Mouse (Mus musculus): ENCODE data around the gene Hist2h2aa1.
"Not testable (repeated sequence)": the region's sequence is repeated elsewhere in the genome, so short reads cannot be mapped to it uniquely, and the experiment has no call there.

Hist2h2aa1 gene

DNA sequence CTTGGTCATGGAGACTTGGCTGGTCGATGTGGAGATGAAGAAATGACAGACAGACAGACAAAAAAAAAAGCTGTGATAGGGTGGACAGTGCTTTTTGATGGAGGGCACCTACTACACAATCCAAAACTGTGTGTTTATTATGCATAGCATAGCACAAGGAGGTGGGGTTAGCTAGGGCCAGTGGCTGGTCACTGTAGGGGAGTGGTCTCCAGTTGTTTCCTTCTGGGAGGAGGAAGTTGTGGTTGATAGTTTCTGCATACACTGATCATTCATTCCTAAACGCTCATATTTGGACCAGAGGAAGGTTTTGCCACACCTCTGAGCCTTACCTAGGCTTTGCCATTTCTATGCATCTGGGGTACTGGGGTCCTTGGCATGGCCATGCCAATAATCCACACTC is 14.9 kb upstream of the Hist2h2aa1 start:
- DNase-seq (ENCODE audit: low read depth) = no peak

DNA sequence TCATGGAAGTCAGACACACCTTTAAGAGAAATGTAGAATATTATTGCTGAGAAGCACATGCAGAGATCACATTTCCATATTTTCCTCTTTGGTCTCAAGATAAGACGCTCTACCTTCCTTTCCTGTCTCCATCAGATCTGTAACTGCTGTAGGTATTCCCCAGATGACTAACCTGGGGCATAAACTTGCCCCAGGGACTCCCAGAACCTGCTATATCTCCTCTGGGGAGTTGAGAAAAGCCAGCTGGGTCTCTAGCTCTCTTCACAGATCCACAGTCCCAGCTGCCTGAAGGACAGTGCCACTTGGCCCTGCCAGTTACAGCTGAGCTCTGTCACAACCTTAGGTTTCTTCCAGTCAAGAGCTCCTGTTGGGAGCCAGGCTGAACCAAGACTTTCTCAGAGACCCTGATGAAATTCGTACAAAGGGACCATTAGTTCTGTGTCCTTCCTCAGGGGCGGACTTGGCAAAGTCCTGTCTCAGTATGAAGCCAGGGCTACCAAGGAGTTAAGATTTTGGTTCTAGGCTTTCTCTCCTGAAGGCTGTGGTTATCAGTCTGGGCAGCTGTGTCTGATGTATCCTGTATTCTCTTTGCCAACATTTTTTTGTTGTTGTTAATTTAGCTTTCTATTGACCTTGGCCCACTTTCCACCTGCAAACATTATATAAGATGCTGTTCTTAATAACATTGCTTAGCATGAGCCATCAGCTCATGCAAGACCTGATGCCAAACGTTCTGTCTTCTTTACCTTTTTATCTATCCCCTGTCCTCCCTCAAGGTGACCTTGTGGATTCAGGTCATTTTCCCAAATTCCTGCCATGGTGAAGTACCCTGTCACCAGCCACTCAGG is 14.2 kb upstream of the Hist2h2aa1 start:
- DNase-seq (ENCODE audit: low read depth) = no peak

GRCm38 (mm10) chr3:96231758-96232120 is 13.6 kb upstream of the Hist2h2aa1 start:
- no peak for DNase-seq (ENCODE audit: low read depth)

DNA sequence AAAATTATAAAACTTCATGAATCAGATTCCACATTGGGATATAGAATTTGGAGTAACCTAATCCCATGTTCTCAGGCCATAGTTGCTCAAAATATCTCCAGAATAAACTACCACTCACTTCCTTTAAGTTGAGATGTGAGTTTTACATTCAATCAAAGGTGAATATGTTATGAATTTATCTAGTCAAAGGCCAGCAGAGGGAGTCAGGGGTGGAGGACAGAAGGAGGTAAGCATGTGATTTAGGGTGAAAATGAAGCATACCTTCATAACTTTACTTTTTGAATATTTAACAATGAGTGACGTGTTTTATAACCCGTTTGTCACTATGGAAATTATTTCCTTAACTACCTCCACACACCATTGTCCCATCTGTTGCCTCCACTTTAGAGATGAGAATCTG is 10.4 kb upstream of the Hist2h2aa1 start:
- no peak for DNase-seq (ENCODE audit: low read depth)

- no peak for DNase-seq (ENCODE audit: low read depth)
Observed at GRCm38 (mm10) chr3:96235836-96236235, 9.5 kb upstream of the Hist2h2aa1 start.

DNA sequence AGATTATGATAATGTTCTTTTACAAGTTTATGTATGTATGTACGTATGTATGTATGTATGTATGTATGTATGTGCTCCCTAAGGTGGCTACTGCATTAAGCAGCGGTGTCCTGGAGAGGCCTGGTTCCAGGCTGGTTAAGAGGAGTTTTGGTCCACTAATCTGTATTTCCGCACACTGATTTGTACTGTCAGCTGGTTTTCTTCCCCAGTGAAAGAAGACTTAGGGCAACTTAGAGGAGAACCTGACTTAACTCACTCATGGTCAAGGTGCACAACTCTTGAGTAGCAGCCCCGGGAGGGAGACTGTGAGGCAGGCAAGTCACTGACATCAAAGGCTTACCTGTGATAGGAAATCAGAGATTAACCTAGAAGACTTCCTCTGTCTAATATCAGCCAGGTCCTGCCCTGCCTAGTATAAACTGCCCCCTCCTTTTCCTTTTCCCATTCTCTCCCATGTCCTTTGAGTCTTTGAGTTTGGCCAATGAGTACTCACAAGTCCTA is 8.4 kb upstream of the Hist2h2aa1 start:
- DNase-seq (ENCODE audit: low read depth) = no peak

- DNase-seq (ENCODE audit: low read depth) = peak; percentile 38
Observed at GRCm38 (mm10) chr3:96237335-96237903, 7.9 kb upstream of the Hist2h2aa1 start.

- DNase-seq (ENCODE audit: low read depth) = peak; percentile 57
Observed at GRCm38 (mm10) chr3:96237904-96238511, 7.3 kb upstream of the Hist2h2aa1 start.

GRCm38 (mm10) chr3:96238954-96239793 is 6.1 kb upstream of the Hist2h2aa1 start, which contains the start of gene Hist2h3c2:
Gene Hist2h3c2, minus strand, starts transcription at chr3:96239127.
- not testable (repeated sequence) for DNase-seq (ENCODE audit: low read depth)

- DNase-seq (ENCODE audit: low read depth) = peak; percentile 74
Observed at GRCm38 (mm10) chr3:96239949-96240798, 5.1 kb upstream of the Hist2h2aa1 start, which contains the start of gene Hist2h2aa2. Gene Hist2h2aa2, minus strand, starts transcription at chr3:96240276.

- no peak for DNase-seq (ENCODE audit: low read depth)
Observed at GRCm38 (mm10) chr3:96240799-96241197, 4.5 kb upstream of the Hist2h2aa1 start.

GRCm38 (mm10) chr3:96243921-96244572 is 1.2 kb upstream of the Hist2h2aa1 start:
- peak; percentile 11 for DNase-seq (ENCODE audit: low read depth)

GRCm38 (mm10) chr3:96246018-96246417 is 721 bp downstream of the Hist2h2aa1 start:
- not testable (repeated sequence) for DNase-seq (ENCODE audit: low read depth)

DNA sequence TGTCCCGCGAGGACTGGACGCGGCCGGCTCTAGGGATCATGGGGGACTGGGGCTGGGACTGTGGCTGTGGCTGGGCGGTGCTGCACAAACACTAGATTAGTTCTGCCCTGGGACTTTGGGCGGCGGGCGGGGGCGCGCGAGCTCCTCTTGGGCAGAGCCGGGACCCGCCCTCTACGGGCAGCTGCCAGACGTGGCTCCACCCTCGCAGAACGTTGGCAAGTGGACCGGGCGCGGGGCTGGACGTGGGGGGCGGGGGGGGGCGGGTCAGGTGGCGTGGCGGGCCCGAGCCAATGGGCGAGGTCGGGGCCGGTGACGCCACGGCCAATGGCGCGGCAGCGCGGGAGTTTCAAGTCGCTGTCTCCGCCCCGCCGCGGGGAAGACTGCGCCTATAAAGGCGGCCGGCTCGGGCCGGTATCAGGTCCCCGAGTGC is 1.1 kb downstream of the Hist2h2aa1 start, which contains the start of gene Hist2h3c1:
Gene Hist2h3c1 (plus strand): TSS at position 259 of the 430 bp plus-strand sequence.
- DNase-seq (ENCODE audit: low read depth) = not testable (repeated sequence)

GRCm38 (mm10) chr3:96247356-96248140 is 2.3 kb downstream of the Hist2h2aa1 start:
- DNase-seq (ENCODE audit: low read depth) = no peak

DNA sequence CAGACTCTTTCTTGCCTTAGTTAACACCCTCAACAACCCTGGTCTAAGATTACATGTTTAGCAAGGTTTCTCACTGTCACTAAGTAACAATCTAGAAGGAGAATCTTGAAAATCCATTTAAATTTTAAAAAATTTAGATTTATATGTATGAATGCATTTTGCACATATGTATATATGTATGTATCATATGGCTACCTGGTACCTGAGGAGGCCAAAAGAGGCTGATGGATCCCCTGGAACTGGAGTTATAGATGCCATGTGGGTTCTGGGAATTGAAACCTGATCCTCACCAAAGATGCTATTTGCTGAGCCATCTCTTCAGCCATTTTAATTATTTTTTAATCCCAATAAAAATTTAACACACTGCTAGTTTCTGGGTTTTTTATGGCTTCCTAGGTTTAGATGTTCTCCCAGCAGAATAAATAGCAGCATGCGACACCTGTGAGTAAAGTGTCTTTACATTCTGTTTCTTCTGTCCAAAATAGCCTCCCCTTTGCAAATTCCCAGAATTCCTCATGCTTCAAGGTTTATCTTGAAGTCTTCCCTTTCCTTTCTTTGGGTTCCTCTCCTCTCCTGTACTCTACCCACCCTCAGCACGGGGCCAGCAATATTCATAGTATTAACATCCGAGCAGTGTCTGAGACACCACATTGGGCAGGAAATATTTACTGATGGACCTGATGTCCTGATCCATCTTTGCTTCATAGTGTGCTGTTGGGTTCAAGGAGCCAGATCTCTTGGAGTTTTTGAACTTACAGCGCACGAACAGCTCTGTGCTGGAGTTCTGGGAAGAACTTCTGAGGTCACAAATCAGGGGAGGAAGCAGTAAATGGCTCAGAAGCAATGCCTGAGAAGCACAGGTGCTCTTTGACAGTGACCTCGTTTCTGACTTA is 3.1 kb downstream of the Hist2h2aa1 start:
- DNase-seq (ENCODE audit: low read depth) = no peak

DNA sequence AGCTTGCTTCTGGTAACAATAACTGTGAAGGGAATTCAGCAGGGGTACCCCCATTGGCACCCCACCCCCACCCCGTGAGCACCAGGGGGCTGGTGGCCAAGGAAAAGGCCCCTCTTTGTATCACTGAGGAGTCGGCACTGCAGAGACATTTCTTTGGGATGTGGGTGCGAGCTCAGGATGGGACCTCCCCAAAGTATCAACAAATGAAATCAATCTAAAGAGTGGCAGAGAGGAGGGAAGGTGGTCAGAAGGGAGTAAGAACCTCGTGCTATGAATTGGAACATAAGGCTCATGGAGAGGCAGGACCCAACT is 3.7 kb downstream of the Hist2h2aa1 start:
- DNase-seq (ENCODE audit: low read depth) = no peak

DNA sequence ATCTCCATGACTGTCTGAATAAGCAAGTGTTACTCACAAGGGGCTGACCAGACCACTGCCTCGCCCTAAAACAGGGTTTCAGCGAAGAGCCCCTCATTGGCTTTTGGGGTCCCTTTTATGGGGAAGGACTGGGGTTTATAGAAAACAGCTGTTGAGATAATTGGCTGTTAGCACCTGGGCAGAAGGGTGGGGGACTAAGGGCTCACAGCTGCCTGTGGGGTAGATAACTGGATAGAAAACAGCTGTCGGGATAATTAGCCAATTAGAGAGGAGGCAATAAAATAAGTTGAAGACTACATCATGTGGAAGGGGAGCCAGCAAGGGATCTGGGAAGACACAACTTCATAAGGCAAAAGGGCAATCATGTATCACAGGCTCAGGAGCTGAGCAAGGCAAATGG is 5.6 kb downstream of the Hist2h2aa1 start:
- no peak for DNase-seq (ENCODE audit: low read depth)

DNA sequence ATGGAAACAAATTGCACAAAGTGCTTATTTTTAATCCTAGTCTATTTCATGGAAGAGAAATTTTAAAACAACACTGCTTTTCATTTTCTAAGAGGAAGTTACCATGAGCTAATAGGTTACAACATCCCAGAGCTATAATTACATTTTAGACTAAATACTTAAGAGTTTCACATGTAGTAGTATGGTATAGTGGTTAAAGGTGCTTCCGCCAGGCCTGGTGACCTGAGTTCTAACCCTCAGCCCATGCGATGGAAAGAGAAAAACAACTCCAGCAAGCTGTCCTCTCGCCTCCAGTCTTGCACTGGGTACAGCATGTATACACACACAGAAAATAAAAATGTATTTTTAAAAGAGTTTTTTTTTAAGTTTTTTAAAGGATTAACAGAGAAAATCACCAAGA is 6.5 kb downstream of the Hist2h2aa1 start:
- no peak for DNase-seq (ENCODE audit: low read depth)

Measured in NIH3T3 (cell line).